Mouse (Mus musculus): Measurements from ENCODE around the gene Cldn13.

GRCm38 (mm10) chr5:134872597-134872996, 42.7 kb downstream of the Cldn13 start:
- TF ChIP-seq CTCF (IDR thresholded peaks at IDR 0.05; ENCODE audit: low read depth) (no peak), EP300 (IDR thresholded peaks at IDR 0.05; ENCODE audit: low read depth) (no peak)

All from liver, postnatal 0 days (tissue).